Mouse (Mus musculus): Measurements from ENCODE around the gene Sdr9c7.

DNA sequence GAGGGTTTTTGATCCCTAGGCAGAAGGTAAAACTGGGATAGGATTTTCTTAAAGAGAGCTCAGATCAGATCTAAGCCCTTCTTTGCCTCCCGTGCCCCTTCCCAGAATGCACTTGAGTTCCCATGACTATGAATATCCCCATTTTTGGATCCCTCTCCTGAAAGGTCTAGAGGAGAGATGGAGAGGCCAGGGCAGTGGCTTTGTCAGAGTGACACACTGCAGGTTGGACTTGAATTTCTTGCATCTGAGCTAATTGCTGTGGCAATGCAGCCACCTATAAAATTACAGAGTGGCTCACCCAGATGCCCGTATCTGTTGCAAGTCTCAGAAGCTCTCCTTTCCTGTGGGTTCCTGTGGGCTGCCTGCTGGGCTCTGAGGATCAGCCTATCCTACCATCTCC, at the start of gene Sdr9c7:
- TF ChIP-seq POLR2A (IDR thresholded peaks at IDR 0.05; ENCODE audit: extremely low read depth, insufficient read depth, low read length) (no peak), CTCF (IDR thresholded peaks at IDR 0.05; ENCODE audit: extremely low read depth, insufficient read depth, low read length) (no peak)

Measured in cortical plate, adult 2 months (tissue).